Mouse (Mus musculus): ENCODE results near the gene Rmnd1. TPM values are rescaled to one million over a fixed set of nuclear protein-coding genes. Genes with fewer than 3 reads are reported as not detected.

Gene Rmnd1
- polyA plus RNA-seq, 1 experiment from 2014 or later = 46.3 TPM

GRCm38 (mm10) chr10:4356640-4357039, 75.5 kb downstream of the Rmnd1 start:
- Histone ChIP-seq H3K4me3 (ENCODE audit: low read depth, low read length) (no peak overlapping the region), H3K4me2 (no peak overlapping the region), H3K9ac (no peak overlapping the region), H3K27ac (ENCODE audit: low read depth) (no peak overlapping the region), H3K27me3 (ENCODE audit: insufficient read depth, low read length) (no peaks in the 10 kb centered on the region), H3K36me3 (ENCODE audit: insufficient read depth) (peaks cover 62% of the 10 kb centered on the region), H3K9me3 (ENCODE audit: low read depth, low read length) (no peaks in the 10 kb centered on the region), H3K4me1 (ENCODE audit: insufficient read depth) (no peaks in the 10 kb centered on the region)
- no peak for TF ChIP-seq CTCF (IDR thresholded peaks at IDR 0.05; ENCODE audit: low read depth)
- ATAC-seq (ENCODE audit: insufficient read depth) (no peak), DNase-seq (no peak)
- 65% methylated on average over 5 of the region's 5 CpGs for WGBS

DNA sequence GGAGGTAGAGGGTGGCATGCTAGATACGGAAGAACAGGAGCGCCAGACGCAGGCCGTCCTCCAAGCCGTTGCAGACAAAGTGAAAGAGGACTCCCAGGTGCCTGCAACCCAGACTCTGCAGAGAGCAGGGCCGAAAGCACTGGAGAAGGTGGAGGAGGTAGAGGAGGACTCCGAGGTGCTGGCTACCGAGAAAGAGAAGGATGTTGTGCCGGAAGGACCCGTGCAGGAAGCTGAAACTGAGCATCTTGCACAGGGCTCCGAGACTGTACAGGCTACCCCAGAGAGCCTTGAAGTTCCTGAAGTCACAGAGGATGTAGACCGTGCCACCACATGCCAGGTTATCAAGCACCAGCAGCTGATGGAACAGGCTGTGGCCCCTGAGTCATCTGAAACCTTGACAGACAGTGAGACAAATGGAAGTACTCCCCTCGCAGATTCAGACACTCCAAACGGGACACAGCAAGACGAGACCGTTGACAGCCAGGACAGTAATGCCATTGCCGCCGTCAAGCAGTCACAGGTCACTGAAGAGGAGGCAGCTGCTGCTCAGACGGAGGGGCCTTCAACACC, 76.2 kb downstream of the Rmnd1 start:
- H3K9ac ChIP-seq = no peak overlapping the region
- no peak for TF ChIP-seq CTCF (IDR thresholded peaks at IDR 0.05; ENCODE audit: low read depth)
- peaks cover 62% of the 10 kb centered on the region for H3K36me3 ChIP-seq (ENCODE audit: insufficient read depth)
- ATAC-seq (ENCODE audit: insufficient read depth) (no peak), DNase-seq (no peak)
- no peaks in the 10 kb centered on the region for H3K4me1 ChIP-seq (ENCODE audit: insufficient read depth)
- H3K27me3 ChIP-seq (ENCODE audit: insufficient read depth, low read length) = no peaks in the 10 kb centered on the region
- no peak overlapping the region for H3K27ac ChIP-seq (ENCODE audit: low read depth)
- no peak overlapping the region for H3K4me2 ChIP-seq
- WGBS = 78% methylated on average over 19 of the region's 19 CpGs
- H3K4me3 ChIP-seq (ENCODE audit: low read depth, low read length) = no peak overlapping the region
- no peaks in the 10 kb centered on the region for H3K9me3 ChIP-seq (ENCODE audit: low read depth, low read length)

DNA sequence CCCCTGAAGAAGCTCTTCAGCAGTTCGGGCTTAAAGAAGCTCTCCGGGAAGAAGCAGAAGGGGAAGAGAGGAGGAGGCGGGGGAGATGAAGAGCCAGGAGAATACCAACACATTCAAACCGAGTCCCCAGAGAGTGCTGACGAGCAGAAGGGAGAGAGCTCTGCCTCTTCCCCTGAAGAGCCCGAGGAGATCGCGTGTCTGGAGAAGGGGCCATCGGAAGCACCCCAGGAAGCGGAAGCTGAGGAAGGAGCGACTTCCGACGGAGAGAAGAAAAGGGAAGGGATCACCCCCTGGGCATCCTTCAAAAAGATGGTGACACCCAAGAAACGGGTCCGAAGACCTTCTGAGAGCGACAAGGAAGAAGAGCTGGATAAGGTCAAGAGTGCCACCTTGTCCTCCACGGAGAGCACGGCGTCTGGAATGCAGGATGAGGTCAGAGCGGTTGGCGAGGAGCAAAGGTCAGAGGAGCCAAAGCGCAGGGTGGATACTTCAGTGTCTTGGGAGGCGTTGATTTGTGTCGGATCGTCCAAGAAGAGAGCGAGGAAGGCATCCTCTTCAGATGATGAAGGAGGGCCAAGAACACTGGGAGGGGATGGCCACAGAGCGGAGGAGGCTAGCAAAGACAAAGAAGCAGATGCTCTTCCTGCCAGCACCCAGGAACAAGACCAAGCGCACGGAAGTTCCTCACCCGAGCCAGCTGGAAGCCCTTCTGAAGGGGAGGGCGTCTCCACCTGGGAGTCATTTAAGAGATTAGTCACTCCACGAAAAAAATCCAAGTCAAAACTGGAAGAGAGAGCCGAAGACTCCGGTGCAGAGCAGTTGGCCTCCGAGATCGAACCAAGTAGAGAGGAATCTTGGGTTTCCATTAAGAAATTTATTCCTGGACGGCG, 77.6 kb downstream of the Rmnd1 start:
- no peak for ATAC-seq (ENCODE audit: insufficient read depth)
- H3K4me1 ChIP-seq (ENCODE audit: insufficient read depth) = no peaks in the 10 kb centered on the region
- no peak overlapping the region for H3K4me3 ChIP-seq (ENCODE audit: low read depth, low read length)
- H3K4me2 ChIP-seq = no peak overlapping the region
- H3K36me3 ChIP-seq (ENCODE audit: insufficient read depth) = peaks cover 58% of the 10 kb centered on the region
- H3K27me3 ChIP-seq (ENCODE audit: insufficient read depth, low read length) = no peaks in the 10 kb centered on the region
- no peaks in the 10 kb centered on the region for H3K9me3 ChIP-seq (ENCODE audit: low read depth, low read length)
- no peak for DNase-seq
- H3K9ac ChIP-seq = no peak overlapping the region
- TF ChIP-seq CTCF (IDR thresholded peaks at IDR 0.05; ENCODE audit: low read depth) = no peak
- H3K27ac ChIP-seq (ENCODE audit: low read depth) = no peak overlapping the region
- 82% methylated on average over 38 of the region's 38 CpGs for WGBS

Other genes with a start within 250 kb of the Rmnd1 start
- 58.9 and 63.9 TPM in 2 replicates for gene Akap12, start 166.0 kb downstream of the Rmnd1 start, polyA plus RNA-seq (2014; fragmentation: Nextera tagmentation; extraction: Ambion mirVana)
- gene Zbtb2, start 44.3 kb downstream of the Rmnd1 start, polyA plus RNA-seq (2014; fragmentation: Nextera tagmentation; extraction: Ambion mirVana) = 17.3 and 18.1 TPM in 2 replicates
- 20.7 and 21.1 TPM in 2 replicates for gene Armt1, start 79 bp upstream of the Rmnd1 start, polyA plus RNA-seq (2014; fragmentation: Nextera tagmentation; extraction: Ambion mirVana)
- 0.12 TPM in 2 replicates for gene Ccdc170, start 50.1 kb upstream of the Rmnd1 start, polyA plus RNA-seq (2014; fragmentation: Nextera tagmentation; extraction: Ambion mirVana)
- gene Esr1, start 179.2 kb upstream of the Rmnd1 start, polyA plus RNA-seq (2014; fragmentation: Nextera tagmentation; extraction: Ambion mirVana) = 0.05 and 0.16 TPM in 2 replicates